Mouse (Mus musculus) cortical plate, adult 2 months (tissue): Measurements from ENCODE around the gene Gm28374. TPM values are rescaled to one million over a fixed set of nuclear protein-coding genes. Genes with fewer than 3 reads are reported as not detected.

Experiments used
- H3K27ac ChIP-seq: fragments of 200-500 bp; 2 replicates; pipeline ENCODE4 v1.5.1; 2012; ENCODE audit warnings: low read length, control low read depth, inconsistent platforms; ENCODE audit not compliant: insufficient read depth
- H3K4me1 ChIP-seq: fragments of 200-500 bp; 2 replicates; pipeline ENCODE4 v1.6.1; 2011; ENCODE audit warnings: low read length; ENCODE audit not compliant: control insufficient read depth, insufficient read depth
- H3K4me3 ChIP-seq: fragments of 200-500 bp; 2 replicates; pipeline ENCODE4 v1.5.1; 2011; ENCODE audit warnings: mild to moderate bottlenecking, low read length, control low read depth; ENCODE audit not compliant: insufficient read depth
- CTCF ChIP-seq: fragments of 200-500 bp; IDR thresholded peaks from 2 replicates; pipeline ENCODE4 v1.5.1; 2011; ENCODE audit warnings: mild to moderate bottlenecking, control low read depth, low read length; ENCODE audit not compliant: insufficient read depth; ENCODE audit errors: extremely low read depth
- POLR2A ChIP-seq: fragments of 200-500 bp; IDR thresholded peaks from 2 replicates; pipeline ENCODE4 v1.6.1; 2011; ENCODE audit warnings: mild to moderate bottlenecking, low read length, control low read depth; ENCODE audit not compliant: insufficient read depth; ENCODE audit errors: extremely low read depth
- polyA plus RNA-seq: library from polyadenylated mRNA; depleted of rRNA; stranded (reverse); fragments of >200 nt; gene quantifications from 2 replicates; pipeline ENCODE4 v1.2.3, GENCODE M21; 2012; rRNA removed

Gene Gm28374
- polyA plus RNA-seq, 1 experiment, result 0.67 TPM

GRCm38 (mm10) chr19:6035966-6036585 is 46.0 kb downstream of the Gm28374 start:
- H3K4me1 ChIP-seq, result no peaks in the 10 kb centered on the region
- TF ChIP-seq CTCF (no peak), POLR2A (no peak)
- no peak overlapping the region for H3K27ac ChIP-seq
- no peak overlapping the region for H3K4me3 ChIP-seq

GRCm38 (mm10) chr19:6030520-6031280 is 51.4 kb downstream of the Gm28374 start:
- no peak overlapping the region for H3K4me3 ChIP-seq
- H3K27ac ChIP-seq, result no peak overlapping the region
- TF ChIP-seq CTCF (no peak), POLR2A (no peak)
- no peaks in the 10 kb centered on the region for H3K4me1 ChIP-seq

GRCm38 (mm10) chr19:6029426-6029825 is 52.6 kb downstream of the Gm28374 start:
- no peak overlapping the region for H3K27ac ChIP-seq
- TF ChIP-seq CTCF (no peak), POLR2A (no peak)
- no peaks in the 10 kb centered on the region for H3K4me1 ChIP-seq
- no peak overlapping the region for H3K4me3 ChIP-seq

- Histone ChIP-seq H3K4me3 (no peak overlapping the region), H3K4me1 (no peaks in the 10 kb centered on the region), H3K27ac (no peak overlapping the region)
- TF ChIP-seq POLR2A (no peak), CTCF (no peak)
Measured at GRCm38 (mm10) chr19:6028991-6029390, 53.1 kb downstream of the Gm28374 start.

Other genes with a start within 250 kb of the Gm28374 start
- gene Frmd8, start 207.0 kb downstream of the Gm28374 start, polyA plus RNA-seq, result 17.1 and 22.1 TPM in 2 replicates
- gene Slc25a45, start 204.4 kb downstream of the Gm28374 start, polyA plus RNA-seq, result 6.6 and 7.4 TPM in 2 replicates
- gene Tigd3, start 188.1 kb downstream of the Gm28374 start, polyA plus RNA-seq, result 3.6 and 4.0 TPM in 2 replicates
- 96.2 and 99.0 TPM in 2 replicates for gene Dpf2, start 169.2 kb downstream of the Gm28374 start, polyA plus RNA-seq
- 12.6 and 16.4 TPM in 2 replicates for gene Cdc42ep2, start 157.4 kb downstream of the Gm28374 start, polyA plus RNA-seq
- 11.7 and 12.9 TPM in 2 replicates for gene Pola2, start 118.1 kb downstream of the Gm28374 start, polyA plus RNA-seq
- gene Slc22a20, start 96.1 kb downstream of the Gm28374 start, polyA plus RNA-seq, result not detected in 2 replicates
- gene Capn1, start 66.4 kb downstream of the Gm28374 start, polyA plus RNA-seq, result 18.5 and 20.1 TPM in 2 replicates
- 25.4 and 27.5 TPM in 2 replicates for gene Syvn1, start 35.7 kb downstream of the Gm28374 start, polyA plus RNA-seq
- 41.4 and 44.4 TPM in 2 replicates for gene Mrpl49, start 24.5 kb downstream of the Gm28374 start, polyA plus RNA-seq
- 920 and 922 TPM in 2 replicates for gene Fau, start 24.4 kb downstream of the Gm28374 start, polyA plus RNA-seq
- 58.0 and 58.9 TPM in 2 replicates for gene Znhit2, start 21.1 kb downstream of the Gm28374 start, polyA plus RNA-seq
- gene Tm7sf2, start 13.9 kb downstream of the Gm28374 start, polyA plus RNA-seq, result 59.3 and 60.1 TPM in 2 replicates
- 97.2 and 98.2 TPM in 2 replicates for gene Vps51, start 5.0 kb downstream of the Gm28374 start, polyA plus RNA-seq
- gene Tmem262, start 2.2 kb downstream of the Gm28374 start, polyA plus RNA-seq, result not detected in 2 replicates
- gene Zfpl1, start 2.7 kb upstream of the Gm28374 start, polyA plus RNA-seq, result 81.1 and 83.9 TPM in 2 replicates
- 0.15 and 0.44 TPM in 2 replicates for gene Cdca5, start 2.7 kb upstream of the Gm28374 start, polyA plus RNA-seq
- gene AC131692.1, start 12.2 kb upstream of the Gm28374 start, polyA plus RNA-seq, result not detected in 2 replicates
- 0.13 and 0.21 TPM in 2 replicates for gene Naaladl1, start 23.5 kb upstream of the Gm28374 start, polyA plus RNA-seq
- gene Sac3d1, start 36.4 kb upstream of the Gm28374 start, polyA plus RNA-seq, result 31.8 and 35.1 TPM in 2 replicates
- gene Snx15, start 46.0 kb upstream of the Gm28374 start, polyA plus RNA-seq, result 63.8 and 68.9 TPM in 2 replicates
- 0.50 and 0.57 TPM in 2 replicates for gene Batf2, start 58.7 kb upstream of the Gm28374 start, polyA plus RNA-seq
- 123 and 135 TPM in 2 replicates for gene Arl2, start 59.3 kb upstream of the Gm28374 start, polyA plus RNA-seq
- 0.09 and 0.23 TPM in 2 replicates for gene Majin, start 102.1 kb upstream of the Gm28374 start, polyA plus RNA-seq
- gene Gpha2, start 144.1 kb upstream of the Gm28374 start, polyA plus RNA-seq, result 0.21 TPM in 1 of 2 replicates, not detected in the other
- gene Ppp2r5b, start 153.6 kb upstream of the Gm28374 start, polyA plus RNA-seq, result 154 and 160 TPM in 2 replicates
- gene Atg2a, start 159.4 kb upstream of the Gm28374 start, polyA plus RNA-seq, result 28.9 and 31.0 TPM in 2 replicates
- gene Ehd1, start 194.5 kb upstream of the Gm28374 start, polyA plus RNA-seq, result 48.2 and 49.2 TPM in 2 replicates
- 2.1 and 2.4 TPM in 2 replicates for gene Cdc42bpg, start 224.2 kb upstream of the Gm28374 start, polyA plus RNA-seq